Mouse (Mus musculus): ENCODE results near the gene 4930412O13Rik. TPM values are rescaled to one million over a fixed set of nuclear protein-coding genes. Genes with fewer than 3 reads are reported as not detected.

Gene 4930412O13Rik
- total and polyA plus RNA-seq, 2 experiments from 2014 or later = 0.11 to 2.0 TPM

- no peak for TF ChIP-seq CTCF (IDR thresholded peaks at IDR 0.05)
- peaks cover 8% of the 10 kb centered on the region; the same call in 1 of the 2 replicates for H3K27me3 ChIP-seq (ENCODE audit: insufficient read depth, low read length)
- no peak overlapping the region for H3K4me2 ChIP-seq (ENCODE audit: low read depth, low read length, poor library complexity, severe bottlenecking)
Measured at GRCm38 (mm10) chr2:9867092-9867825, 13.8 kb upstream of the 4930412O13Rik start.

GRCm38 (mm10) chr2:9871141-9871716 lies 9.8 kb upstream of the 4930412O13Rik start:
- peak overlapping the region; percentile 43; the same call in 1 of the 2 replicates for H3K4me3 ChIP-seq (ENCODE audit: low read depth, low read length)
- no peaks in the 10 kb centered on the region for H3K9me3 ChIP-seq (ENCODE audit: low read length)
- no peak for DNase-seq (ENCODE audit: low spot score)
- peak overlapping the region; percentile 44 for H3K9ac ChIP-seq (replicated peaks; ENCODE audit: low read length, poor library complexity, severe bottlenecking)
- TF ChIP-seq CTCF (IDR thresholded peaks at IDR 0.05) = no peak
- 27% methylated on average over 4 of the region's 4 CpGs for WGBS
- H3K27ac ChIP-seq (ENCODE audit: low read depth, low read length) = no peak overlapping the region; the same call in 1 of the 2 replicates
- no peaks in the 10 kb centered on the region for H3K4me1 ChIP-seq (ENCODE audit: insufficient read depth, low read length)
- ATAC-seq (ENCODE audit: low FRiP score) = no peak
- H3K27me3 ChIP-seq (ENCODE audit: insufficient read depth, low read length) = peaks cover 44% of the 10 kb centered on the region
- peak overlapping the region; percentile 71 for H3K4me2 ChIP-seq (ENCODE audit: low read depth, low read length, poor library complexity, severe bottlenecking)
- no peaks in the 10 kb centered on the region for H3K36me3 ChIP-seq (ENCODE audit: insufficient read depth, low read length)

More at GRCm38 (mm10) chr2:9867092-9867825, 13.8 kb upstream of the 4930412O13Rik start:
- Histone ChIP-seq H3K9me3 (ENCODE audit: low read length) (no peaks in the 10 kb centered on the region), H3K4me1 (ENCODE audit: insufficient read depth, low read length) (no peaks in the 10 kb centered on the region), H3K27ac (ENCODE audit: low read depth, low read length) (no peak overlapping the region), H3K9ac (replicated peaks; ENCODE audit: low read length, poor library complexity, severe bottlenecking) (no peak overlapping the region), H3K4me3 (ENCODE audit: low read depth, low read length) (no peak overlapping the region), H3K36me3 (ENCODE audit: insufficient read depth, low read length) (no peaks in the 10 kb centered on the region)
- WGBS = 74% methylated on average over 12 of the region's 12 CpGs
- ATAC-seq (ENCODE audit: low FRiP score) (no peak), DNase-seq (ENCODE audit: low spot score) (no peak)

GRCm38 (mm10) chr2:9871798-9872197 lies 9.3 kb upstream of the 4930412O13Rik start:
- no peak for TF ChIP-seq CTCF (IDR thresholded peaks at IDR 0.05)
- Histone ChIP-seq H3K4me1 (ENCODE audit: insufficient read depth, low read length) (no peaks in the 10 kb centered on the region), H3K4me3 (ENCODE audit: low read depth, low read length) (peak overlapping the region; percentile 43; the same call in 1 of the 2 replicates), H3K27ac (ENCODE audit: low read depth, low read length) (no peak overlapping the region), H3K4me2 (ENCODE audit: low read depth, low read length, poor library complexity, severe bottlenecking) (peak overlapping the region; percentile 71), H3K27me3 (ENCODE audit: insufficient read depth, low read length) (peaks cover 44% of the 10 kb centered on the region), H3K9ac (replicated peaks; ENCODE audit: low read length, poor library complexity, severe bottlenecking) (0 out of 2 replicates have a peak overlapping the region, but pooled peaks have one; percentile 44), H3K9me3 (ENCODE audit: low read length) (no peaks in the 10 kb centered on the region), H3K36me3 (ENCODE audit: insufficient read depth, low read length) (no peaks in the 10 kb centered on the region)
- DNase-seq (ENCODE audit: low spot score) (no peak), ATAC-seq (ENCODE audit: low FRiP score) (no peak)
- WGBS = 35% methylated on average over 6 of the region's 6 CpGs

GRCm38 (mm10) chr2:9872682-9873081 lies 8.4 kb upstream of the 4930412O13Rik start:
- WGBS = 6% methylated on average over 12 of the region's 12 CpGs
- Histone ChIP-seq H3K4me3 (ENCODE audit: low read depth, low read length) (peak overlapping the region; percentile 43), H3K4me2 (ENCODE audit: low read depth, low read length, poor library complexity, severe bottlenecking) (peak overlapping the region; percentile 71), H3K9ac (replicated peaks; ENCODE audit: low read length, poor library complexity, severe bottlenecking) (peak overlapping the region; percentile 29; the same call in 1 of the 2 replicates), H3K4me1 (ENCODE audit: insufficient read depth, low read length) (no peaks in the 10 kb centered on the region), H3K36me3 (ENCODE audit: insufficient read depth, low read length) (no peaks in the 10 kb centered on the region), H3K27me3 (ENCODE audit: insufficient read depth, low read length) (peaks cover 44% of the 10 kb centered on the region), H3K27ac (ENCODE audit: low read depth, low read length) (no peak overlapping the region; the same call in 1 of the 2 replicates), H3K9me3 (ENCODE audit: low read length) (no peaks in the 10 kb centered on the region)
- TF ChIP-seq CTCF (IDR thresholded peaks at IDR 0.05) = no peak
- DNase-seq (ENCODE audit: low spot score) (no peak), ATAC-seq (ENCODE audit: low FRiP score) (no peak)

GRCm38 (mm10) chr2:9873757-9874156 lies 7.3 kb upstream of the 4930412O13Rik start:
- H3K9ac ChIP-seq (replicated peaks; ENCODE audit: low read length, poor library complexity, severe bottlenecking) = peak overlapping the region; percentile 63
- DNase-seq (ENCODE audit: low spot score) = no peak
- WGBS = 29% methylated on average over 2 of the region's 2 CpGs

More at GRCm38 (mm10) chr2:9873757-9874156, 7.3 kb upstream of the 4930412O13Rik start:
- Histone ChIP-seq H3K27ac (ENCODE audit: low read depth, low read length) (peak overlapping the region; percentile 71), H3K27me3 (ENCODE audit: insufficient read depth, low read length) (peaks cover 47% of the 10 kb centered on the region), H3K4me1 (ENCODE audit: insufficient read depth, low read length) (no peaks in the 10 kb centered on the region), H3K4me2 (ENCODE audit: low read depth, low read length, poor library complexity, severe bottlenecking) (peak overlapping the region; percentile 71), H3K9me3 (ENCODE audit: low read length) (no peaks in the 10 kb centered on the region), H3K36me3 (ENCODE audit: insufficient read depth, low read length) (no peaks in the 10 kb centered on the region), H3K4me3 (ENCODE audit: low read depth, low read length) (peak overlapping the region; percentile 43)
- no peak for ATAC-seq (ENCODE audit: low FRiP score)
- TF ChIP-seq CTCF (IDR thresholded peaks at IDR 0.05) = no peak

All from midbrain, postnatal 0 days (tissue).